Mouse (Mus musculus): Measurements from ENCODE around the gene Gm2696.

DNA sequence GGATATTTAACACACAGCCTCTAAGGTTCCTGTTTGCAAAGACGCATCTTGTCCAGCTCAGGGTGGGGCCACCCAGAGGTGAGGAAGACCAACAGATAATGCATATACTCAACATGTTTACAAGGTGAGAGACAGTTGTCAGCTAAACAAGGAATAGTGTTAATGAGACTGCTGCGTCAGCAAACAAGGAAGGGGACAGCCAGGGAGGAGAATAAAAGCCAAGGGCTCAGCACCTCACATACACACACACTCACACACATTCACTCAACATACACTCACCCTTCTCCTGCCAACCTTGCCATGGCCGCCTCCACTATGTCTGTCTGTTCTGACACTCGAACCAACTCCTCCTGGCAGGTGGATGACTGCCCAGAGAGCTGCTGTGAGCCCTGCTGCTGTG is at the start of gene Gm2696:
- TF ChIP-seq CTCF (IDR thresholded peaks at IDR 0.05; ENCODE audit: low read depth), result no peak
- TF ChIP-seq EP300 (IDR thresholded peaks at IDR 0.05; ENCODE audit: low read depth), result no peak

Data from heart, postnatal 0 days (tissue).